In genomic region chr4:138561986-138562385, GRCm38 (mm10) we compare ENCODE assay signal across 7 mouse cellular contexts.
A peak's percentile ranks its signal among the peaks of the same experiment; 100 is the strongest.
DNase-seq lines count a peak whose midpoint lies in the region; ATAC-seq lines count a peak whose summit lies in the region.

No protein-coding gene starts in this region.

- no peaks in the 10 kb centered on the region for H3K9me3 ChIP-seq in intestine, embryonic 14.5 days (ENCODE audit: control insufficient read depth, low read length)
- H3K9me3 ChIP-seq in midbrain, embryonic 13.5 days = no peaks in the 10 kb centered on the region

- H3K4me1 ChIP-seq in intestine, embryonic 14.5 days (replicated peaks; ENCODE audit: control insufficient read depth, insufficient read depth, low read length) = peaks cover 3% of the 10 kb centered on the region; the same call in 1 of the 2 replicates
- peaks cover 3% of the 10 kb centered on the region for H3K4me1 ChIP-seq in midbrain, embryonic 13.5 days (replicated peaks)

- H3K9ac ChIP-seq in intestine, embryonic 14.5 days (ENCODE audit: low read length) = no peak overlapping the region
- no peak overlapping the region for H3K9ac ChIP-seq in midbrain, embryonic 13.5 days (replicated peaks)

- peak; percentile 72 for DNase-seq in adrenal gland, adult 2 months
- peak; percentile 87 to 92 for DNase-seq in cerebellum, postnatal 4 days (ENCODE audit: low spot score in 2 of 2)
- peak; percentile 55 to 62 for DNase-seq in gastrocnemius, adult 8-10 months (ENCODE audit: low spot score in 2 of 2)
- DNase-seq in intestine, embryonic 14.5 days (ENCODE audit: low spot score) = peak; percentile 92
- DNase-seq in left cerebral cortex, adult 8-10 months (ENCODE audit: low spot score in 2 of 2) = peak; percentile 61 to 68
- DNase-seq in spleen, postnatal 10 days (ENCODE audit: low spot score in 2 of 2) = peak; percentile 16 to 69

- H3K36me3 ChIP-seq in intestine, embryonic 14.5 days (ENCODE audit: control insufficient read depth, insufficient read depth, low read length) = no peaks in the 10 kb centered on the region
- H3K36me3 ChIP-seq in midbrain, embryonic 13.5 days = no peaks in the 10 kb centered on the region

- peak; percentile 83 for ATAC-seq in intestine, embryonic 14.5 days (replicated peaks; ENCODE audit: low FRiP score, low TSS enrichment, low read depth)
- peak; percentile 92 for ATAC-seq in midbrain, embryonic 13.5 days

- WGBS in intestine, embryonic 14.5 days = 11% methylated on average over 8 of the region's 8 CpGs
- WGBS in midbrain, embryonic 13.5 days = 17% methylated on average over 8 of the region's 8 CpGs

- no peaks in the 10 kb centered on the region; the same call in 1 of the 2 replicates for H3K27me3 ChIP-seq in intestine, embryonic 14.5 days (replicated peaks; ENCODE audit: control insufficient read depth, insufficient read depth, low read length)
- peaks cover 10% of the 10 kb centered on the region; the same call in 1 of the 2 replicates for H3K27me3 ChIP-seq in midbrain, embryonic 13.5 days

- H3K27ac ChIP-seq in intestine, embryonic 14.5 days (ENCODE audit: low read depth) = no peak overlapping the region
- no peak overlapping the region for H3K27ac ChIP-seq in midbrain, embryonic 13.5 days

- no peak overlapping the region for H3K4me2 ChIP-seq in intestine, embryonic 14.5 days (ENCODE audit: low read length)
- H3K4me2 ChIP-seq in midbrain, embryonic 13.5 days (replicated peaks) = no peak overlapping the region

- no peak overlapping the region for H3K4me3 ChIP-seq in intestine, embryonic 14.5 days (ENCODE audit: low read depth, low read length)
- H3K4me3 ChIP-seq in midbrain, embryonic 13.5 days (replicated peaks) = no peak overlapping the region
